Mouse (Mus musculus): ENCODE results near the gene Spns2.

DNA sequence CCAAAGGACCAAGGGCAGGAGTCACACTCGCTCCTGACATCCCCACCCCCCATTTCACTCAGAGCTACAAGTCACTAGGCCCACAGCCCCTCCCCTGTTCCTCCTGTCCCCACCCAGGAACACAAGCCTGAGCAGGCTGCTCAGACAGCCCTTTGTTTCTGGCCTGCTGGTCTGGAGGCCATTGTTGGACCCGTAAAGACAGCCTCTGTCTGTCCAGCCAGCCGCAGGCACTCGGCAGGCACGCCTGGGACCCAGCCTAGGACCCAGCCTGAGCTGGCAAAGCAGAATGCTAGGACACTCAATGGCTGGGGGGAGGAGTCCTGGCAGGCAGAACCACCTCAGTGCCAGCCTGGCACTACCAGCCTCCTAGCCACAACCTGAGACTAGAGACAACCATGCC lies 34.0 kb downstream of the Spns2 start:
- TF ChIP-seq CTCF (conservative IDR thresholded peaks at IDR 0.05 in 1 of 2, IDR thresholded peaks at IDR 0.05 in 1 of 2; ENCODE audit: low read depth in 2 of 2, low read length in 2 of 2) (no peak), POLR2A (IDR thresholded peaks at IDR 0.05; ENCODE audit: low read depth, low read length) (no peak)

Data from CH12.LX (cell line).